Mouse (Mus musculus) left cerebral cortex, postnatal 4 days (tissue): ENCODE data around the gene Chn2. TPM values are rescaled to one million over a fixed set of nuclear protein-coding genes. Genes with fewer than 3 reads are reported as not detected.
A peak's percentile ranks its signal among the peaks of the same experiment; 100 is the strongest.

ENCODE experiments used
- DNase-seq: peaks from one replicate; pipeline ENCODE4 v3.0.0-alpha.2; 2022
- intact Hi-C: fragments of 180-260 bp; cut with DNase I; formaldehyde crosslinking; loops from one replicate; pipeline ENCODE4 v1.15.1; 2025
- total RNA-seq, 2 experiments: library from RNA; stranded (reverse); gene quantifications; 2 replicates each; pipeline ENCODE4 v1.2.3; 2021

Chn2 gene
- total RNA-seq, 2 experiments from 2014 or later = 55.6 to 57.5 TPM

- DNase-seq = no peak
- intact Hi-C loops = no loop called here
These were observed 32.1 kb downstream of the Chn2 start for GRCm38 (mm10) chr6:54071478-54071877.

GRCm38 (mm10) chr6:54074454-54074853 is 35.1 kb downstream of the Chn2 start:
- intact Hi-C loops = no loop called here
- DNase-seq = no peak

GRCm38 (mm10) chr6:54075419-54075818 is 36.1 kb downstream of the Chn2 start:
- no peak for DNase-seq
- intact Hi-C loops = no loop called here

- DNase-seq = no peak
These were observed 37.3 kb downstream of the Chn2 start for GRCm38 (mm10) chr6:54076625-54077024.

GRCm38 (mm10) chr6:54078269-54078668 is 38.9 kb downstream of the Chn2 start:
- no peak for DNase-seq
- intact Hi-C loops = no loop called here

More at GRCm38 (mm10) chr6:54076625-54077024, 37.3 kb downstream of the Chn2 start:
- intact Hi-C loops = no loop called here

- peak; percentile 72 for DNase-seq
These were observed 40.5 kb downstream of the Chn2 start for GRCm38 (mm10) chr6:54079881-54080280.

GRCm38 (mm10) chr6:54080518-54081285 is 41.3 kb downstream of the Chn2 start:
- DNase-seq = no peak
- intact Hi-C loops = no loop called here

More at GRCm38 (mm10) chr6:54079881-54080280, 40.5 kb downstream of the Chn2 start:
- intact Hi-C loops = no loop called here

GRCm38 (mm10) chr6:54082576-54082975 is 43.2 kb downstream of the Chn2 start:
- no peak for DNase-seq
- intact Hi-C loops = no loop called here

- intact Hi-C loops = no loop called here
- DNase-seq = no peak
These were observed 44.7 kb downstream of the Chn2 start for GRCm38 (mm10) chr6:54084046-54084445.

- no peak for DNase-seq
- intact Hi-C loops = no loop called here
These were observed 45.7 kb downstream of the Chn2 start for GRCm38 (mm10) chr6:54085009-54085408.

GRCm38 (mm10) chr6:54088168-54088567 is 48.8 kb downstream of the Chn2 start:
- no peak for DNase-seq
- intact Hi-C loops = no loop called here

GRCm38 (mm10) chr6:54090822-54091221 is 51.5 kb downstream of the Chn2 start:
- intact Hi-C loops = no loop called here
- DNase-seq = no peak

GRCm38 (mm10) chr6:54092920-54093319 is 53.6 kb downstream of the Chn2 start:
- DNase-seq = no peak
- intact Hi-C loops = no loop called here

GRCm38 (mm10) chr6:54096147-54096761 is 56.9 kb downstream of the Chn2 start:
- no peak for DNase-seq
- intact Hi-C loops = no loop called here

GRCm38 (mm10) chr6:54096836-54097235 is 57.5 kb downstream of the Chn2 start:
- intact Hi-C loops = no loop called here
- no peak for DNase-seq

GRCm38 (mm10) chr6:54098339-54098738 is 59.0 kb downstream of the Chn2 start:
- intact Hi-C loops = no loop called here
- no peak for DNase-seq

- no peak for DNase-seq
- intact Hi-C loops = no loop called here
These were observed 60.3 kb downstream of the Chn2 start for GRCm38 (mm10) chr6:54099659-54100058.

- intact Hi-C loops = no loop called here
- no peak for DNase-seq
These were observed 62.9 kb downstream of the Chn2 start for GRCm38 (mm10) chr6:54102210-54102609.

GRCm38 (mm10) chr6:54103276-54103975 is 64.1 kb downstream of the Chn2 start:
- intact Hi-C loops = no loop called here
- DNase-seq = no peak

- intact Hi-C loops = no loop called here
- peak; percentile 85 for DNase-seq
These were observed 72.1 kb downstream of the Chn2 start for GRCm38 (mm10) chr6:54111416-54111984.

- intact Hi-C loops = no loop called here
- DNase-seq = no peak
These were observed 74.0 kb downstream of the Chn2 start for GRCm38 (mm10) chr6:54113338-54113737.
